Mouse (Mus musculus): ENCODE measurements around the gene Surf6.
"Not testable (repeated sequence)": the region's sequence is repeated elsewhere in the genome, so short reads cannot be mapped to it uniquely, and the experiment has no call there.

Gene Surf6

GRCm38 (mm10) chr2:26912253-26912770 is 9.6 kb upstream of the Surf6 start:
- no peak for DNase-seq

GRCm38 (mm10) chr2:26910994-26911765 is 8.5 kb upstream of the Surf6 start:
- DNase-seq, result peak; percentile 77 to 87

GRCm38 (mm10) chr2:26910124-26910993 is 7.7 kb upstream of the Surf6 start, which contains the start of the genes Med22 and Rpl7a:
Gene Med22, minus strand, starts transcription at chr2:26910677.
Gene Rpl7a, plus strand, starts transcription at chr2:26910764.
- peak; percentile 100 for DNase-seq

GRCm38 (mm10) chr2:26909387-26909784 is 6.7 kb upstream of the Surf6 start:
- DNase-seq, result no peak

- no peak for DNase-seq
These were observed 6.2 kb upstream of the Surf6 start for GRCm38 (mm10) chr2:26908710-26909386.

- peak; percentile 69 to 80 for DNase-seq
These were observed 4.4 kb upstream of the Surf6 start for GRCm38 (mm10) chr2:26907109-26907508.

- no peak for DNase-seq
These were observed 3.8 kb upstream of the Surf6 start for GRCm38 (mm10) chr2:26906431-26906830.

GRCm38 (mm10) chr2:26905936-26906335 is 3.3 kb upstream of the Surf6 start:
- no peak for DNase-seq

GRCm38 (mm10) chr2:26903311-26903710 is 632 bp upstream of the Surf6 start:
- DNase-seq, result no peak

GRCm38 (mm10) chr2:26901834-26902400 is 762 bp downstream of the Surf6 start:
- no peak for DNase-seq

- no peak for DNase-seq
These were observed 1.9 kb downstream of the Surf6 start for GRCm38 (mm10) chr2:26900731-26901130.

- DNase-seq, result no peak
These were observed 6.8 kb downstream of the Surf6 start for GRCm38 (mm10) chr2:26895898-26896297.

GRCm38 (mm10) chr2:26886170-26886569 is 16.5 kb downstream of the Surf6 start:
- DNase-seq, result not testable (repeated sequence)

- not testable (repeated sequence) for DNase-seq
These were observed 17.1 kb downstream of the Surf6 start for GRCm38 (mm10) chr2:26885541-26885940.

GRCm38 (mm10) chr2:26878571-26878970 is 24.1 kb downstream of the Surf6 start:
- no peak for DNase-seq

- no peak for DNase-seq
These were observed 32.0 kb downstream of the Surf6 start for GRCm38 (mm10) chr2:26870666-26871065.

- DNase-seq, result no peak
These were observed 37.8 kb downstream of the Surf6 start, which contains the start of gene Abo for GRCm38 (mm10) chr2:26864879-26865278. Gene Abo, minus strand, starts transcription at chr2:26864979.

- no peak for DNase-seq
These were observed 39.8 kb downstream of the Surf6 start for GRCm38 (mm10) chr2:26862856-26863255.

- peak; percentile 40 to 54 for DNase-seq
These were observed 55.0 kb downstream of the Surf6 start for GRCm38 (mm10) chr2:26847706-26848105.

Data from kidney, postnatal 4 days (tissue).